Mouse (Mus musculus): ENCODE data around the gene Grid2. TPM values are rescaled to one million over a fixed set of nuclear protein-coding genes. Genes with fewer than 3 reads are reported as not detected.
A peak's percentile ranks its signal among the peaks of the same experiment; 100 is the strongest.

Grid2 gene
- total RNA-seq, 2 experiments from 2014 or later = not detected

- DNase-seq = no peak
These were observed 1351.4 kb downstream of the Grid2 start for GRCm38 (mm10) chr6:64607041-64607440.

- no peak for DNase-seq
These were observed 1352.3 kb downstream of the Grid2 start for GRCm38 (mm10) chr6:64607942-64608341.

GRCm38 (mm10) chr6:64616843-64617242, 1361.2 kb downstream of the Grid2 start:
- DNase-seq = peak; percentile 13

GRCm38 (mm10) chr6:64617417-64618135, 1361.9 kb downstream of the Grid2 start:
- no peak for DNase-seq

GRCm38 (mm10) chr6:64623404-64623803, 1367.7 kb downstream of the Grid2 start:
- no peak for DNase-seq

- DNase-seq = no peak
These were observed 1392.0 kb downstream of the Grid2 start for GRCm38 (mm10) chr6:64647661-64648060.

GRCm38 (mm10) chr6:64648196-64648595, 1392.5 kb downstream of the Grid2 start:
- DNase-seq = no peak

- no peak for DNase-seq
These were observed 1393.9 kb downstream of the Grid2 start for GRCm38 (mm10) chr6:64649296-64650226.

GRCm38 (mm10) chr6:64650765-64651164, 1395.1 kb downstream of the Grid2 start:
- DNase-seq = no peak

GRCm38 (mm10) chr6:64671010-64671409, 1415.3 kb downstream of the Grid2 start:
- DNase-seq = no peak

GRCm38 (mm10) chr6:64678815-64679214, 1423.1 kb downstream of the Grid2 start:
- no peak for DNase-seq

- no peak for DNase-seq
These were observed 1428.3 kb downstream of the Grid2 start for GRCm38 (mm10) chr6:64683974-64684373.

GRCm38 (mm10) chr6:64684973-64685372, 1429.3 kb downstream of the Grid2 start:
- DNase-seq = no peak

GRCm38 (mm10) chr6:64688181-64688944, 1432.7 kb downstream of the Grid2 start:
- no peak for DNase-seq

GRCm38 (mm10) chr6:64694688-64695087, 1439.0 kb downstream of the Grid2 start:
- no peak for DNase-seq

GRCm38 (mm10) chr6:64703659-64704058, 1448.0 kb downstream of the Grid2 start:
- DNase-seq = no peak

GRCm38 (mm10) chr6:64727751-64728403, 1472.2 kb downstream of the Grid2 start:
- DNase-seq = no peak

GRCm38 (mm10) chr6:64728499-64729198, 1473.0 kb downstream of the Grid2 start, which contains the start of gene Atoh1:
Atoh1 (plus strand) TSS chr6:64729125.
- no peak for DNase-seq

GRCm38 (mm10) chr6:64729231-64730011, 1473.7 kb downstream of the Grid2 start:
- DNase-seq = no peak

- no peak for DNase-seq
These were observed 1474.4 kb downstream of the Grid2 start for GRCm38 (mm10) chr6:64730030-64730429.

All from gastrocnemius, postnatal 25 days (tissue).